Mouse (Mus musculus) cerebellum, postnatal 25 days (tissue): Measurements from ENCODE around the gene Clec16a.

Experiments used
- DNase-seq, 2 experiments: peaks; one replicate each; pipeline ENCODE4 v3.0.0; 2021; ENCODE audit warnings: mixed read lengths in 2 of 2

Clec16a gene

DNA sequence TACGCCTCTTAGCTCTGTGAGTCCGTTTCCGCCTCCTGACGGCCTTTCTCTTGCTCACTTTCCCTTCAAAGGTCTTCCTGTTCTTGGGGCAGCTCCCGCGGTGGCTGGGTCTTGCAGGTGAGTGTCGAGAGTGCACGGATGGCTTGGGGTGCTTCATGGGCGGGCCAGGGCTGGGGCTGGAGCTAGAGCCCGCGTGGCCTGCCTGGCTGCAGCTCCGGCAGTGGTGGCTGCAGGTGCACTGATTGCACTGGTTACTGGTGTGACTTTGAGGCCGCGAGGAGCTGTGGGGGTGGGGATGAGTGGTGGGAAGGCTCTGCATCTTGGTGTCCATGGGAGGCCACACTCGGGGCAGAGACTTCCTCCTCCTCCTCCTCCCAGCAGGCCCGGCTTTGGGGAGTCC is 243.1 kb downstream of the Clec16a start, which contains the start of gene Tnp2:
Gene Tnp2 (minus strand): TSS at position 390 of the 400 bp plus-strand sequence.
- no peak for DNase-seq

- DNase-seq = no peak
Measured at GRCm38 (mm10) chr16:10788866-10789265, 243.7 kb downstream of the Clec16a start.

GRCm38 (mm10) chr16:10790702-10791101 is 245.6 kb downstream of the Clec16a start, which contains the start of gene Prm3:
TSS of gene Prm3 (minus strand) at chr16:10790914.
- no peak for DNase-seq
